Mouse (Mus musculus): ENCODE measurements around the gene Tas2r131. TPM values are rescaled to one million over a fixed set of nuclear protein-coding genes. Genes with fewer than 3 reads are reported as not detected.

The Tas2r131 gene
- total and polyA plus RNA-seq, 3 experiments, result not detected

Other genes with a start within 250 kb of the Tas2r131 start
- not detected in 2 replicates for gene Tas2r122, start 246.0 kb downstream of the Tas2r131 start, total RNA-seq (2012; rRNA removed)
- gene Tas2r122, start 246.0 kb downstream of the Tas2r131 start, polyA plus RNA-seq (2012; ENCODE audit: insufficient read depth in 1 of 2, insufficient read length in 2 of 2, low read depth in 1 of 2, low replicate concordance in 2 of 2, missing spikeins in 1 of 2), result not detected
- not detected in 2 replicates for gene Tas2r115, start 219.9 kb downstream of the Tas2r131 start, total RNA-seq (2012; rRNA removed)
- gene Tas2r115, start 219.9 kb downstream of the Tas2r131 start, polyA plus RNA-seq (2012; ENCODE audit: insufficient read depth in 1 of 2, insufficient read length in 2 of 2, low read depth in 1 of 2, low replicate concordance in 2 of 2, missing spikeins in 1 of 2), result not detected
- not detected in 2 replicates for gene Tas2r124, start 203.2 kb downstream of the Tas2r131 start, total RNA-seq (2012; rRNA removed)
- not detected for gene Tas2r124, start 203.2 kb downstream of the Tas2r131 start, polyA plus RNA-seq (2012; ENCODE audit: insufficient read depth in 1 of 2, insufficient read length in 2 of 2, low read depth in 1 of 2, low replicate concordance in 2 of 2, missing spikeins in 1 of 2)
- gene Tas2r102, start 195.8 kb downstream of the Tas2r131 start, total RNA-seq (2012; rRNA removed), result not detected in 2 replicates
- gene Tas2r102, start 195.8 kb downstream of the Tas2r131 start, polyA plus RNA-seq (2012; ENCODE audit: insufficient read depth in 1 of 2, insufficient read length in 2 of 2, low read depth in 1 of 2, low replicate concordance in 2 of 2, missing spikeins in 1 of 2), result not detected
- not detected in 2 replicates for gene Tas2r136, start 179.8 kb downstream of the Tas2r131 start, total RNA-seq (2012; rRNA removed)
- not detected for gene Tas2r136, start 179.8 kb downstream of the Tas2r131 start, polyA plus RNA-seq (2012; ENCODE audit: insufficient read depth in 1 of 2, insufficient read length in 2 of 2, low read depth in 1 of 2, low replicate concordance in 2 of 2, missing spikeins in 1 of 2)
- not detected in 2 replicates for gene Tas2r117, start 155.1 kb downstream of the Tas2r131 start, total RNA-seq (2012; rRNA removed)
- not detected for gene Tas2r117, start 155.1 kb downstream of the Tas2r131 start, polyA plus RNA-seq (2012; ENCODE audit: insufficient read depth in 1 of 2, insufficient read length in 2 of 2, low read depth in 1 of 2, low replicate concordance in 2 of 2, missing spikeins in 1 of 2)
- not detected in 2 replicates for gene Tas2r123, start 110.8 kb downstream of the Tas2r131 start, total RNA-seq (2012; rRNA removed)
- gene Tas2r123, start 110.8 kb downstream of the Tas2r131 start, polyA plus RNA-seq (2012; ENCODE audit: insufficient read depth in 1 of 2, insufficient read length in 2 of 2, low read depth in 1 of 2, low replicate concordance in 2 of 2, missing spikeins in 1 of 2), result not detected
- not detected in 2 replicates for gene Tas2r116, start 102.5 kb downstream of the Tas2r131 start, total RNA-seq (2012; rRNA removed)
- gene Tas2r116, start 102.5 kb downstream of the Tas2r131 start, polyA plus RNA-seq (2012; ENCODE audit: insufficient read depth in 1 of 2, insufficient read length in 2 of 2, low read depth in 1 of 2, low replicate concordance in 2 of 2, missing spikeins in 1 of 2), result not detected
- not detected in 2 replicates for gene Tas2r110, start 89.9 kb downstream of the Tas2r131 start, total RNA-seq (2012; rRNA removed)
- gene Tas2r110, start 89.9 kb downstream of the Tas2r131 start, polyA plus RNA-seq (2012; ENCODE audit: insufficient read depth in 1 of 2, insufficient read length in 2 of 2, low read depth in 1 of 2, low replicate concordance in 2 of 2, missing spikeins in 1 of 2), result not detected
- gene Tas2r113, start 64.9 kb downstream of the Tas2r131 start, total RNA-seq (2012; rRNA removed), result not detected in 2 replicates
- gene Tas2r113, start 64.9 kb downstream of the Tas2r131 start, polyA plus RNA-seq (2012; ENCODE audit: insufficient read depth in 1 of 2, insufficient read length in 2 of 2, low read depth in 1 of 2, low replicate concordance in 2 of 2, missing spikeins in 1 of 2), result not detected
- not detected in 2 replicates for gene Tas2r125, start 48.3 kb downstream of the Tas2r131 start, total RNA-seq (2012; rRNA removed)
- gene Tas2r125, start 48.3 kb downstream of the Tas2r131 start, polyA plus RNA-seq (2012; ENCODE audit: insufficient read depth in 1 of 2, insufficient read length in 2 of 2, low read depth in 1 of 2, low replicate concordance in 2 of 2, missing spikeins in 1 of 2), result not detected
- not detected in 2 replicates for gene Tas2r129, start 6.8 kb downstream of the Tas2r131 start, total RNA-seq (2012; rRNA removed)
- not detected for gene Tas2r129, start 6.8 kb downstream of the Tas2r131 start, polyA plus RNA-seq (2012; ENCODE audit: insufficient read depth in 1 of 2, insufficient read length in 2 of 2, low read depth in 1 of 2, low replicate concordance in 2 of 2, missing spikeins in 1 of 2)
- gene Tas2r109, start 23.0 kb upstream of the Tas2r131 start, total RNA-seq (2012; rRNA removed), result not detected in 2 replicates
- gene Tas2r109, start 23.0 kb upstream of the Tas2r131 start, polyA plus RNA-seq (2012; ENCODE audit: insufficient read depth in 1 of 2, insufficient read length in 2 of 2, low read depth in 1 of 2, low replicate concordance in 2 of 2, missing spikeins in 1 of 2), result not detected
- gene Tas2r103, start 79.2 kb upstream of the Tas2r131 start, total RNA-seq (2012; rRNA removed), result not detected in 2 replicates
- gene Tas2r103, start 79.2 kb upstream of the Tas2r131 start, polyA plus RNA-seq (2012; ENCODE audit: insufficient read depth in 1 of 2, insufficient read length in 2 of 2, low read depth in 1 of 2, low replicate concordance in 2 of 2, missing spikeins in 1 of 2), result not detected
- gene Tas2r140, start 97.9 kb upstream of the Tas2r131 start, total RNA-seq (2012; rRNA removed), result not detected in 2 replicates
- not detected for gene Tas2r140, start 97.9 kb upstream of the Tas2r131 start, polyA plus RNA-seq (2012; ENCODE audit: insufficient read depth in 1 of 2, insufficient read length in 2 of 2, low read depth in 1 of 2, low replicate concordance in 2 of 2, missing spikeins in 1 of 2)
- 11.4 and 14.3 TPM in 2 replicates for gene Smim10l1, start 147.0 kb upstream of the Tas2r131 start, total RNA-seq (2012; rRNA removed)
- gene Smim10l1, start 147.0 kb upstream of the Tas2r131 start, polyA plus RNA-seq (2012; ENCODE audit: insufficient read depth in 1 of 2, insufficient read length in 2 of 2, low read depth in 1 of 2, low replicate concordance in 2 of 2, missing spikeins in 1 of 2), result 10 to 100 TPM in 1 of 2 experiments, not detected in 1; 28.0 TPM